Mouse (Mus musculus) G1E (cell line): ENCODE results near the gene Kbtbd13. TPM values are rescaled to one million over a fixed set of nuclear protein-coding genes. Genes with fewer than 3 reads are reported as not detected.
A peak's percentile ranks its signal among the peaks of the same experiment; 100 is the strongest.

ENCODE experiments used
- ATAC-seq: 2 replicates; pipeline ENCODE4 v1.8.0; 2016; ENCODE audit warnings: mild to moderate bottlenecking; ENCODE audit not compliant: insufficient number of reproducible peaks, poor library complexity, low FRiP score, severe bottlenecking; ENCODE audit errors: extremely low read depth
- DNase-seq: peaks from one replicate; pipeline ENCODE4 v3.0.0; 2012; ENCODE audit warnings: low spot score
- H3K27me3 ChIP-seq: 2 replicates; pipeline ENCODE4 v1.6.1; 2012; ENCODE audit warnings: mild to moderate bottlenecking, low read length, inconsistent platforms; ENCODE audit not compliant: insufficient read depth
- H3K36me3 ChIP-seq: replicated peaks from 2 replicates; pipeline ENCODE3; 2012; ENCODE audit warnings: mild to moderate bottlenecking, inconsistent platforms
- H3K4me1 ChIP-seq: 2 replicates; pipeline ENCODE4 v1.6.1; 2012; ENCODE audit warnings: low read depth, low read length, inconsistent platforms, mixed read lengths; ENCODE audit not compliant: insufficient read depth
- H3K4me3 ChIP-seq: 2 replicates; pipeline ENCODE4 v1.5.1; 2012; ENCODE audit warnings: low read depth, mild to moderate bottlenecking, inconsistent platforms, low read length, moderate library complexity, mixed read lengths
- H3K9me3 ChIP-seq: replicated peaks from 2 replicates; pipeline ENCODE4 v1.6.1; 2012; ENCODE audit warnings: inconsistent platforms
- CTCF ChIP-seq: IDR thresholded peaks from 2 replicates; pipeline ENCODE4 v1.5.1; 2012; ENCODE audit warnings: low read depth, low read length, inconsistent platforms, mixed read lengths
- GATA1 ChIP-seq: IDR thresholded peaks from 2 replicates; pipeline ENCODE4 v1.6.1; 2012; ENCODE audit warnings: borderline replicate concordance, low read length, inconsistent platforms, mixed read lengths
- GATA2 ChIP-seq: IDR thresholded peaks from 2 replicates; pipeline ENCODE4 v1.6.1; 2012; ENCODE audit warnings: low read depth, low read length, inconsistent platforms, borderline replicate concordance
- POLR2AphosphoS5 ChIP-seq: IDR thresholded peaks from 2 replicates; pipeline ENCODE4 v1.6.1; 2012; ENCODE audit warnings: low read depth, low read length, inconsistent platforms; ENCODE audit not compliant: insufficient replicate concordance
- TAL1 ChIP-seq: conservative IDR thresholded peaks from 2 replicates; pipeline ENCODE4 v1.6.1; 2012; ENCODE audit warnings: low read depth, low read length, inconsistent platforms, mixed read lengths
- polyA plus RNA-seq: library from polyadenylated mRNA; stranded (reverse); fragments of >175 nt; gene quantifications from 2 replicates; pipeline ENCODE4 v1.2.3, GENCODE M21; 2012
- total RNA-seq, 2 experiments: library from RNA; stranded (forward) in 1 of 2; stranded (reverse) in 1 of 2; fragments of 200-1000 nt in 1 of 2; fragments of >200 nt in 1 of 2; fragmentation: Nextera tagmentation in 1 of 2; gene quantifications; 2 replicates each; pipeline ENCODE4 v1.2.3; 2014 to 2017

Kbtbd13 gene
- total RNA-seq (2014; fragmentation: Nextera tagmentation) (not detected in 2 replicates), total RNA-seq (2017) (not detected in 2 replicates), polyA plus RNA-seq (not detected in 2 replicates)

- H3K27me3 ChIP-seq: peaks cover 37% of the 10 kb centered on the region
- no peak within 1 kb of the TSS for H3K4me3 ChIP-seq
- H3K4me1 ChIP-seq: no peaks in the 10 kb centered on the region
- peaks cover 5% of the 10 kb centered on the region for H3K9me3 ChIP-seq
- H3K36me3 ChIP-seq: no peaks in the 10 kb centered on the region
- TF ChIP-seq CTCF (no peak), TAL1 (no peak), GATA1 (no peak), GATA2 (no peak), POLR2AphosphoS5 (no peak)
- no peak for DNase-seq
- ATAC-seq: no peak
Measured at GRCm38 (mm10) chr9:65391613-65391964, at the start of gene Kbtbd13. Kbtbd13 (minus strand) TSS chr9:65391652.

GRCm38 (mm10) chr9:65435671-65436301 is 44.3 kb upstream of the Kbtbd13 start, which contains the start of gene Mtfmt:
Mtfmt (plus strand) TSS chr9:65435782.
- peaks cover 4% of the 10 kb centered on the region for H3K27me3 ChIP-seq
- ATAC-seq (peak; percentile 60), DNase-seq (peak; percentile 91)
- peaks cover 25% of the 10 kb centered on the region for H3K4me1 ChIP-seq
- H3K4me3 ChIP-seq: peak within 1 kb of the TSS; percentile 98
- peaks cover 30% of the 10 kb centered on the region for H3K36me3 ChIP-seq
- TF ChIP-seq TAL1 (no peak), GATA1 (no peak), CTCF (no peak), GATA2 (no peak), POLR2AphosphoS5 (no peak)
- no peaks in the 10 kb centered on the region for H3K9me3 ChIP-seq

GRCm38 (mm10) chr9:65435211-65435610 is 43.8 kb upstream of the Kbtbd13 start:
- H3K9me3 ChIP-seq: no peaks in the 10 kb centered on the region
- no peak for TF ChIP-seq GATA2
- no peak for TF ChIP-seq GATA1
- no peak for TF ChIP-seq TAL1
- TF ChIP-seq POLR2AphosphoS5: no peak
- no peak for TF ChIP-seq CTCF
- ATAC-seq (no peak), DNase-seq (no peak)
- H3K36me3 ChIP-seq: peaks cover 24% of the 10 kb centered on the region
- peaks cover 4% of the 10 kb centered on the region for H3K27me3 ChIP-seq
- H3K4me1 ChIP-seq: peaks cover 25% of the 10 kb centered on the region
- no peak overlapping the region; the same call in 1 of the 2 replicates for H3K4me3 ChIP-seq

DNA sequence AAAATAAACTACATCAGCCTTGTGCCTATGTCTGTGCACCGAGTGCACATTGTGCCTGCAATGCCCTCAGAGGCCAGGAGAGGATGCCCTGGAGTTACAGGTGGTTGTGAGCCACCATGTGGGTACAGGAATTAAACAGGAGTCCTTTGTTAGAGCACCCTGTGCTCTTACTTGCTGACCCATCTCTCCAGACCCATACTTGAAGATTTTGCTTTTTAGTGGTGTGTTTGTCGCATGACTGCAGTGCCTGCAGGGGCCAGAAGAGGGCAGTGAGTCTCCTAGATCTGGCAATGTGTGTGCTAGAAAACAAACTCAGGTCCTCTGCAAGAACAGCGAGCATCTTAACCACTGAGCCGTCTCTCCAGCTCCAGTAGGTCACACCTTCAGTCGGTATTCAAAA is 42.7 kb upstream of the Kbtbd13 start:
- Histone ChIP-seq H3K4me1 (peaks cover 29% of the 10 kb centered on the region), H3K27me3 (peaks cover 4% of the 10 kb centered on the region), H3K9me3 (no peaks in the 10 kb centered on the region), H3K4me3 (no peak overlapping the region), H3K36me3 (peaks cover 14% of the 10 kb centered on the region)
- ATAC-seq (no peak), DNase-seq (no peak)
- TF ChIP-seq CTCF: peak; percentile 55
- no peak for TF ChIP-seq GATA1

- H3K9me3 ChIP-seq: no peaks in the 10 kb centered on the region
- TF ChIP-seq CTCF: peak; percentile 78
- TF ChIP-seq TAL1: no peak
- no peak for TF ChIP-seq GATA2
- ATAC-seq: no peak; the same call in 1 of the 2 replicates
- peaks cover 4% of the 10 kb centered on the region for H3K27me3 ChIP-seq
- H3K36me3 ChIP-seq: no peaks in the 10 kb centered on the region
- H3K4me3 ChIP-seq: no peak overlapping the region
- peaks cover 26% of the 10 kb centered on the region for H3K4me1 ChIP-seq
- DNase-seq: peak; percentile 39
Measured at GRCm38 (mm10) chr9:65432236-65432635, 40.8 kb upstream of the Kbtbd13 start.

DNA sequence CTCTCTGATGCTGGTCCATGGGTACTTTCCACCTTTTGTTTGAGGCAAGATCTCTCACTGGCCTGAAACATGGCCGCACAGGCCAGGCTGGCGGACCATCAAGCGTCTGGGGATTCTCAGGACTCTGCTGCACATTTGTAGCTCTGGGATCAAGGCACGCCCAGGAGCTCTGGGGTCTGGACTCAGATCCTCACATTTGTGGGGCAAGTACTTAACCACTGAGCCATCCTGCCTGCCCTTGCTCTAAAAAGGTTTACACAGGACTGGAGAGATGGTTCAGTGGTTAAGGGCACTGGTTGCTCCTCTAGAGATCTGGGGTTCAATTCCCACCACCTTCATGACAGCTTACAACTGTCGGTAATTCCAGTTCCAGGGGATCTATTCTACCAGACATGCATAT is 39.5 kb upstream of the Kbtbd13 start:
- no peak for ATAC-seq
- no peak for DNase-seq
- Histone ChIP-seq H3K4me1 (peaks cover 21% of the 10 kb centered on the region), H3K4me3 (no peak overlapping the region), H3K36me3 (no peaks in the 10 kb centered on the region), H3K27me3 (peaks cover 4% of the 10 kb centered on the region), H3K9me3 (no peaks in the 10 kb centered on the region)
- TF ChIP-seq GATA2 (no peak), GATA1 (no peak), POLR2AphosphoS5 (no peak), CTCF (no peak), TAL1 (no peak)

- no peak for TF ChIP-seq TAL1
- TF ChIP-seq CTCF: no peak
- no peak for TF ChIP-seq GATA2
- no peak for TF ChIP-seq POLR2AphosphoS5
- no peak for TF ChIP-seq GATA1
Measured at GRCm38 (mm10) chr9:65430401-65430800, 38.9 kb upstream of the Kbtbd13 start.

More at GRCm38 (mm10) chr9:65430401-65430800, 38.9 kb upstream of the Kbtbd13 start:
- DNase-seq: no peak
- no peaks in the 10 kb centered on the region for H3K36me3 ChIP-seq
- peaks cover 4% of the 10 kb centered on the region for H3K27me3 ChIP-seq
- peaks cover 20% of the 10 kb centered on the region for H3K4me1 ChIP-seq
- no peak overlapping the region for H3K4me3 ChIP-seq
- ATAC-seq: no peak
- H3K9me3 ChIP-seq: no peaks in the 10 kb centered on the region
